Mouse (Mus musculus): Measurements from ENCODE around the gene Znrd1as. TPM values are rescaled to one million over a fixed set of nuclear protein-coding genes. Genes with fewer than 3 reads are reported as not detected.

The Znrd1as gene
- total and polyA plus RNA-seq, 3 experiments, result 1.8 to 2.8 TPM; not detected in 1

DNA sequence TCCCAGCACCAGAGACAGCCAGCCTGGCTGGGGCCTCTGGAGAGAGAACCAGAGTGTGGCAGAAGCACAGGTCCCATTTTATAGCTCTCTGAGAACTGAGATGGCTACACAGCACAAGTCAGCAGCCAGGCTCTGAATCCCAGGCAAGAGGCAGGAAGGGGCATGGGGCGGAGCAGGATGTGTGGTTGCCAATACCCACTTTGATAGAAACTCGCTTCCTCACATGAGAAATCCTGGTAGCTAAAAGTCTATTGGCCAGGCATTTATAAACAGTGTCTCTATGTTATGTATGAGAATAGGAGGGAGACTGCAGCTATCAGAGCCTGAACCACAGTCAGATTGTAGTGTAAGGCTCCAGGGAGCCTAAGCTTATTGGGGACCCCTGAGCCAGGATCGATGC lies 14.4 kb downstream of the Znrd1as start:
- no peak overlapping the region for H3K9ac ChIP-seq (ENCODE audit: control insufficient read depth, low read depth, low read length, poor library complexity, severe bottlenecking)
- H3K4me1 ChIP-seq (ENCODE audit: control insufficient read depth in 1 of 2, insufficient read depth in 2 of 2, low read length in 2 of 2), result no peaks in the 10 kb centered on the region
- no peaks in the 10 kb centered on the region for H3K79me2 ChIP-seq (ENCODE audit: control insufficient read depth, insufficient read depth, low read length, poor library complexity)
- H3K27me3 ChIP-seq (ENCODE audit: control insufficient read depth in 1 of 2, insufficient read depth in 2 of 2, low read length in 2 of 2), result peaks cover 0 to 6% of the 10 kb centered on the region in 2 experiments; a peak in 2 of 4 replicates
- no peak overlapping the region for H3K27ac ChIP-seq (ENCODE audit: control insufficient read depth, low read depth, low read length)
- H3K36me3 ChIP-seq (ENCODE audit: control insufficient read depth in 1 of 2, insufficient read depth in 2 of 2, low read length in 2 of 2), result no peaks in the 10 kb centered on the region
- TF ChIP-seq POLR2AphosphoS2 (IDR thresholded peaks at IDR 0.05; ENCODE audit: low read length) (no peak), MAZ (IDR thresholded peaks at IDR 0.05; ENCODE audit: low read depth, low read length) (no peak), CHD2 (IDR thresholded peaks at IDR 0.05; ENCODE audit: low read length) (no peak), CTCF (IDR thresholded peaks at IDR 0.05 in 2 of 3, conservative IDR thresholded peaks at IDR 0.05 in 1 of 3; ENCODE audit: control insufficient read depth in 1 of 3, insufficient read depth in 1 of 3, low read depth in 2 of 3, low read length in 3 of 3, poor library complexity in 1 of 3, severe bottlenecking in 1 of 3) (no peak), TAL1 (IDR thresholded peaks at IDR 0.05; ENCODE audit: low read length) (no peak), ZKSCAN1 (IDR thresholded peaks at IDR 0.05; ENCODE audit: low read depth, low read length) (no peak), MYB (IDR thresholded peaks at IDR 0.05; ENCODE audit: low read depth, low read length) (no peak), ETS1 (IDR thresholded peaks at IDR 0.05; ENCODE audit: low read depth, low read length) (no peak), RAD21 (IDR thresholded peaks at IDR 0.05; ENCODE audit: low read depth, low read length) (no peak), HCFC1 (IDR thresholded peaks at IDR 0.05; ENCODE audit: low read depth, low read length) (no peak), GATA1 (IDR thresholded peaks at IDR 0.05; ENCODE audit: low read depth, low read length) (no peak), SIN3A (IDR thresholded peaks at IDR 0.05; ENCODE audit: low read length) (no peak), POLR2AphosphoS5 (IDR thresholded peaks at IDR 0.05; ENCODE audit: borderline replicate concordance, low read depth, low read length) (no peak), GABPA (IDR thresholded peaks at IDR 0.05; ENCODE audit: low read depth, low read length) (no peak), ZMIZ1 (IDR thresholded peaks at IDR 0.05; ENCODE audit: low read depth, low read length) (no peak), POLR2A (IDR thresholded peaks at IDR 0.05; ENCODE audit: control insufficient read depth in 1 of 2, insufficient read depth in 1 of 2, low read depth in 1 of 2, low read length in 2 of 2, poor library complexity in 1 of 2) (no peak), KAT2A (conservative IDR thresholded peaks at IDR 0.05; ENCODE audit: low read depth, low read length) (no peak), MAX (IDR thresholded peaks at IDR 0.05; ENCODE audit: low read length) (no peak)
- no peak overlapping the region for H3K4me3 ChIP-seq (ENCODE audit: control insufficient read depth in 1 of 2, insufficient read depth in 1 of 2, low read depth in 2 of 2, low read length in 2 of 2)
- no peak for DNase-seq (ENCODE audit: low read depth, low spot score)
- no peaks in the 10 kb centered on the region for H3K9me3 ChIP-seq (replicated peaks; ENCODE audit: insufficient read depth, low read length)

DNA sequence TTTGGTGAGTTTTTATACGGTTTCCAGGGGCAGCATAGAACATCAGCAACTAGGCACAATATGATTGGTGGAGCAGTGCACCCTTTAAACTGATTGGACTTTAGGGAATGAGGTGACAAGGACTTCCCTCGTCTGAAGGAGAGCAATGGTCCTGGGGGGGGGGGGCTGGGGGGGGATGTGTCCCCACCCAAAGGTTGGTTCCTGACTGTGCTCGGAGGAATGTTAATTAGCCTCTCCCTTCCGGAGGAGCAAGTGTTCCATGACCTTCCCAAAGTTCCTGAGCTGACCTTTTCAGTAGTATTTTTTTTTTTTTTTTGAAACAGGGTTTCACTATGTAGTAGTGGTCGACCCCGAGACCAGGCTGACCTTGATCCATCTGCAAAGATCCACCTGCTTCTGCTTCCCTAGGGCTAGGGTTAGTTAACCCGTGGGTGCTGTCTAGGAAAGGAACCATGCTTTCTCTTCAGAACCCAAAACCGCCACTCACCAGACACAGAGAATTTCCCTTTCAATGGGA lies 14.9 kb downstream of the Znrd1as start:
- H3K4me3 ChIP-seq (ENCODE audit: control insufficient read depth in 1 of 2, insufficient read depth in 1 of 2, low read depth in 2 of 2, low read length in 2 of 2), result no peak overlapping the region
- H3K27me3 ChIP-seq (ENCODE audit: control insufficient read depth in 1 of 2, insufficient read depth in 2 of 2, low read length in 2 of 2), result peaks cover 3 to 6% of the 10 kb centered on the region in 2 experiments; a peak in 3 of 4 replicates
- H3K79me2 ChIP-seq (ENCODE audit: control insufficient read depth, insufficient read depth, low read length, poor library complexity), result no peaks in the 10 kb centered on the region
- H3K4me1 ChIP-seq (ENCODE audit: control insufficient read depth in 1 of 2, insufficient read depth in 2 of 2, low read length in 2 of 2), result no peaks in the 10 kb centered on the region
- no peak overlapping the region for H3K27ac ChIP-seq (ENCODE audit: control insufficient read depth, low read depth, low read length)
- TF ChIP-seq ZKSCAN1 (IDR thresholded peaks at IDR 0.05; ENCODE audit: low read depth, low read length) (no peak), EP300 (IDR thresholded peaks at IDR 0.05; ENCODE audit: low read depth in 1 of 2, low read length in 2 of 2) (no peak), E2F4 (IDR thresholded peaks at IDR 0.05; ENCODE audit: borderline replicate concordance, low read depth, low read length) (no peak), RCOR1 (IDR thresholded peaks at IDR 0.05; ENCODE audit: low read depth, low read length) (no peak), MAX (IDR thresholded peaks at IDR 0.05; ENCODE audit: low read length) (no peak), MEF2A (IDR thresholded peaks at IDR 0.05; ENCODE audit: extremely low read depth, insufficient replicate concordance, low read depth, low read length, poor library complexity, severe bottlenecking) (no peak), KAT2A (conservative IDR thresholded peaks at IDR 0.05; ENCODE audit: low read depth, low read length) (no peak), SIN3A (IDR thresholded peaks at IDR 0.05; ENCODE audit: low read length) (no peak), MAZ (IDR thresholded peaks at IDR 0.05; ENCODE audit: low read depth, low read length) (no peak), POLR2AphosphoS2 (IDR thresholded peaks at IDR 0.05; ENCODE audit: low read length) (no peak), ELF1 (IDR thresholded peaks at IDR 0.05; ENCODE audit: low read depth, low read length) (no peak), SMC3 (IDR thresholded peaks at IDR 0.05; ENCODE audit: low read depth, low read length) (no peak), RAD21 (IDR thresholded peaks at IDR 0.05; ENCODE audit: low read depth, low read length) (no peak), CHD1 (IDR thresholded peaks at IDR 0.05; ENCODE audit: low read depth, low read length) (no peak), NRF1 (IDR thresholded peaks at IDR 0.05; ENCODE audit: insufficient read depth, low read depth, low read length, poor library complexity, severe bottlenecking) (no peak), ZNF384 (IDR thresholded peaks at IDR 0.05; ENCODE audit: low read depth, low read length) (no peak)
- no peak for DNase-seq (ENCODE audit: low read depth, low spot score)
- H3K36me3 ChIP-seq (ENCODE audit: control insufficient read depth in 1 of 2, insufficient read depth in 2 of 2, low read length in 2 of 2), result no peaks in the 10 kb centered on the region
- no peak overlapping the region for H3K9ac ChIP-seq (ENCODE audit: control insufficient read depth, low read depth, low read length, poor library complexity, severe bottlenecking)
- no peaks in the 10 kb centered on the region for H3K9me3 ChIP-seq (replicated peaks; ENCODE audit: insufficient read depth, low read length)

Data from MEL (cell line).